Mouse (Mus musculus) R1 (cell line): ENCODE data around the gene Ccdc24.

Source experiments
- DNase-seq: peaks from one replicate; pipeline ENCODE4 v3.0.0-alpha.2; 2018; ENCODE audit warnings: low read depth, low spot score

The Ccdc24 gene

DNA sequence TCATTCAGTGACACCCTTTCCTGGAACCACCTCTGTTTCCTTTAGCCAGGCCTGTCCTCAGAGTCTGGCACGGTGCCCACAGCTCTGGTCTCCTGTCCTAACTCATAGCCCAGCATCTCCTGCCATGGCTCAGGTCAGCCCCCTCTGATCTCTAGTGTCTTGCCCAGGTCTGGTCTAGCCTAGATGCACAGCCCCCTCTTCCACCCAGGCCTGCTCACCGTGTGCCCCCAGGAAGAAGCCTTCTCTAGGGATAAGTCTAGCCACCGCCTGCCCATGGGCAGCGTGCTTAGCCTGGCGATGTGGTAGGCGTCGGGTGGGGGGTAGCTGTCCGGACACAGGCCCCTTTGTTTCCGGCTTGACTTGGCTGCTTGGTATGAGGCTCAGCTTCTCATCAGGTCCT is 17.2 kb downstream of the Ccdc24 start:
- DNase-seq, result no peak

DNA sequence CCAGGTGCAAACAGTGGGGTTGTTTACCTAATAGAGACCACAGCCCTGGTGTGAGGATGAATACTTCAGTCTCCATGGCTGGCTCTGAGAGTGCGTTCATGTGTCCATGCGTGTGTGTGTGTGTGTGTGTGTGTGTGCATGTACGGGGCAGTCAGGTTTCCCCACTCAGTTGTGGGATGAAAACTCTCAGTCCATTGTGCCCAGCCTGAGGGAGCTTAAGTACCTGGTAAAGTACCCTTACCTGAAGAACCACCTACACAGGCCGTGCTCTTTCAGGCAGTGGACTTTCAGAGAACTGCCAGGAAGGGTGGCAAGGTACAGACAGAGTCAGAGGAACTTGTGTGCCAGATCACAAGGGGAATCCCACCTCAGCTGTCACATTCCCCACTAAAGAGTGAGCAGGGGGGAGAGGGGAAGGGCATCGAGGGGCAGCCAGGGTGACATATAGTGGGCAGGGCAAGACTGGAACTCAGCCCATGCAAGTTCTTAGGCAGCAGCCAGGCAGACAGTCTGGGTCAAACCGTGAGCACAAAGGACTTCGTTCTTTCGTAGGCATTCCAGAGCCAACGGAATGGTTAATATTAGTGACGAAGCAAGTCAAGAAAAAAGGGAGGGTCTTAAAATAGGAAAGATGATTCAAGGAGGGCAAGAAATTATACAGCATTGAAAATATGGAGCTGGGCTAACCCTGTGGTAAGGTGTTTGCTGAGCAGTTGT is 20.0 kb downstream of the Ccdc24 start:
- no peak for DNase-seq

DNA sequence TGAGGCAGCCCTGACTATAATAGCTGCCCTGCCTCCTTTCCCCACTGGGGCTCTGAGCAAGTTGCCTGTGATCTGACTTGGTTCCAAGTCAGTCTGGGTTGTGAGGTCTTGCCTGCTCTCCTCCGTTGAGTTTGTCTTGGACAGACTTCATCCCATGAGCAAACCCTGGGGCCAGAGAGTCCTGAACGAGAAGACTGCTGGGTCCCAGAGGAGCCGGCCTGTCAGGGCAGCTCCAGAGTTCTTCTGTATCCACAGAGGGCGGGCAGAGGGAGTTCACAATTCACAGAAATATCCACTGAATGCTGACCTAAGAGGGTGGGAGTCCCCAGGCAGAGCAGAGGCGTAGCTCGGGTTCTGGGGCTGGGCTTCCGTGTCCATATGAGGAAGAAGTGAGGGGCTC is 21.5 kb downstream of the Ccdc24 start:
- DNase-seq, result no peak

DNA sequence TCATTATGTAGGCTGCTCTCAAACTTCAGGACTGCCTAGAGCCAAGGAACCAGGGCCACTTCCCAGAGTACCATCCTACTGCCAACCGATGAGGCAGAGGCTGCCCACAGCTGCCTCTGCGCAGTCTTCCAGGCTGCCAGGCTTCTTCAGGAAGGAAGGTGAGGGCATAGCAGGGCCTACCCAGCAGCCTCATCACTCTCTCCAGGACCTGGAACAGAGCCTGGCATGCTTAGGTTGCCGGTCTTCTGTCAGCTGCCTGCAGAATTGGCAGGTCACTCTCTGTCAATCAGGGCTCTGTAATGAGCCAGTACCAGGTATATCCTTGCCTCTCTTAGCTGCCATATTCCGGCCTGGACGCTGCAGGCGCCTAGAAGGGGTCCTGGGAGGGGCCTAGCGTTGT is 22.2 kb downstream of the Ccdc24 start:
- no peak for DNase-seq

DNA sequence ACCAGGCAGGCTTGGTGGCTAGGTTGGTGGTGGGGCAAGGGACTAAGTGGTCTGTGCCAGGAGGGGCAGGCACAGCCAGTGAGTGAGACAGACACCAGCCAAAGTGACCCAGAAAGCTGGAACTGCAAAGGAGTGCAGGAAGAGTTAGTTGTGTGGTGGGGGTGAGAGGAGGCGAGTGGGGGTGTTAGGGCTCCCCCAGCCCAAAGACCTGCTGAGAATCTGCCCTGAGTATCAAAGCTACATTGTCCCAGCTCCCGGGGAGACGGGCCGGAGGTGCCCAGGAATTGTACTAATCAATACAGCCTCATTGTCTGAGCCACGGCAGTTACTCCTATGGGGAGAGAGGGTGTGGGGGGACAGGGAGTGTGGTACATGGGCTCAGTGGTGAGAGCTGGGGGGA is 22.9 kb downstream of the Ccdc24 start:
- DNase-seq, result no peak

DNA sequence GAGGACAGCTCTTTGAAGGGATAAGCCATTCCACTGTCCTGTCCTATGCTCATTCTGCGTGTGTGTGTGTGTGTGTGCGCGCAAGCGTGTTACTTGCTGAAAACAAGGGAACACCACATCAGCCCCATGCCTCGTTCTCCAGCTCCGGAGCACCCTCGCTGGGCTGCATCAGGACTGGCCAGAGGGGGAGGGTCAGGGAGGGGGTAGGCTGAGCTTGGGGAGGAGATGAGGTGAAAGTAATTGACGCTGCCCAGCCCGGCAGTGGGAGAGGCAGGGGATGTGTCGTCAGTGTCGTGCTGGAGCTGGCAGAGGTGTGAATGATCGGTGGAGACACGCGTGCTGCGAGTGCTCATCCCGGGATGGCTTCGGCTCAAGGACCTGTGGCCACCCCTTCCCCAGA is 23.3 kb downstream of the Ccdc24 start:
- DNase-seq, result no peak

DNA sequence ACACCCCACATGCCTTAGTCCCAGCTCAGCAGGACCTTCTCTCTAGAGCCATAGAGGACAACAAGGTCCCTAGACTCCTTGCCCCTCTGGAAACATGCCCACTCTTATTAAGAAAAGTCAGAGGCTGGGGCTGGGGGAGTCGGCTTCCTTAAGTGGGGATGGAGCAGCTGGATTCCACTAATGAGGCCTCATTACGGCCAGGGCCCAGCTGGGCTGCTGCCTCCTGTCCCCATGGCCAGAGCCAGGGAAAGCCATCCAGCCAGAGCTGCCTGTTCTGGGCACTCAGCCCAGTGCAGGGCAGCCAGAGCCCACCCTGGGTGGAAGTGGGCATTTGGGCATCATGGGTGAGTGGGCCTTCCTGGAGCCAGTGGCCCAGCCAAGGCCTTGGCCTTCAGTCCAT is 25.3 kb downstream of the Ccdc24 start:
- no peak for DNase-seq

DNA sequence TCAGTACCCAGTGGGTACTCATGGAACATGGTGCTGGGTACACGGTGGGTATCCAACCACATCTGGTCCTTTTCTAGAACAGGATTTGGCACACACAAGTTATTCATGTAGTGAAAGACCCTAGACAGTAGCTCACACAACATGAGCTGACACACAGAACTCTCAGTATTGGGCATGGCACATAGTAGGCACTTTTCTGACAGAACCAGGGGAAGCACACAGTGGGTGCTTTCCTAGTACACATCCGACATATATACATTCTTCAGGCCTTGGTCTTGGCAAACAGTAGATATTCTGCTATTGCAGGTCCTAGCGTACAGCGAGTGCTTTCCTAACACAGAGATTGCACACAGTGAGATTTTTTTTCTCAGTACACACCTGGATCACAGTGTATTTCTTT is 26.1 kb downstream of the Ccdc24 start:
- DNase-seq, result no peak

DNA sequence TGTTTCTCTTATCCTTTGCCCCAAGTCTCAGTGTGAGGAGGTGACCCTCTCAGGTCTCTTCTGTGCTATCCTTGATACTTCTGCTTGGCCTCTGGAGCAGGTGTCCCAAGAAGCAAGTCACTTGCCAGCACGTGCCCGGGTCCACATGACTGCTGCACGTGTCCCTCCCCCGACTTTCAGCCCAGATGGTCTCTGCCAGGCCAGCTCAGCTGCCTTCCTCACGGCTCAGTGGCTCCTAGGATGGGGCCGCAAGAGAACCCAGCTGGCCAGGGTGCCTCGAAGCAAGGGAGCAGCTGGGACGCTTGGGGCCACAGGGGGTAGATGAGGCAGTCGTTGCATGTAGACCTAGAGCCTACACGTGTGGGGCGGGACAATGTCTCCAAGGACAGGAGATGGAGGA is 27.0 kb downstream of the Ccdc24 start:
- no peak for DNase-seq

DNA sequence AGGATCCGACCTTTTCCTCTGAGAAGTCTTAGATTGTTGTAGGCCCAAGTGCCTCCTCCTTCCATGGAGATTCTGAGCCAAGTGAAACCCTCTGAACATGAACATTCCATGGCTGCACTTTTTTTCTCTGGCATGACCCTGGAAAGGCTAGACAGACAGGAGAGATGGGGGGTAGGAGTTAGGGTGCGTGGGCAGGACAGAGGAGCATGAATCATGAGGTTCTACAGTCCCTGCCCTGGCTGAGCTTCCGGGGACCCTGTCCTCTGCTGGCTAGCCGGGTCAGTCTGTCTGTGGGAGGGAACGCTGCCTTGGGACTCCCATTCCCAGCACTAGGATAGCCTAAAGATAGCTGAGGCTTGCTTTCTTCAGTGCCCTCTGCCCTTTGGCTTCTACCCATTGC is 27.9 kb downstream of the Ccdc24 start:
- DNase-seq, result no peak

DNA sequence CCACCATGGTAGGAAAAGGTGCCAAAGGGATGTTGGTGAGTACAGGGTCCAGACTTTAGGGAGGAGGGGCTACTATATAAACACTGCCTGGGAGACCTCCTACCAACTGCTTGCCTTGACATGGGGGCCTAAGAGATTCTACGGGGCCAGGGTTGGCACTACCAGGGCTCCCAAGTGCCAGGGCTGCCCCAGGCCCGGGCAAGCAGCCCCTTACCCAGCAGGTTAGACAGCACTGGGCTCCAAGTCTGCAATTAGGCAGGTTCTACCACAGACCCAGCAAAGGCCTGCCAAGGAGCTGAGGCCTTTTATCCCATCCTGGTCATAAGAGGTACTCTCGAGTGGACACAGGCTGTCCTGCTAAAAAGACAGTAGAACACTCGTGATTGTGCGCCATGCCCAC is 29.3 kb downstream of the Ccdc24 start:
- no peak for DNase-seq

DNA sequence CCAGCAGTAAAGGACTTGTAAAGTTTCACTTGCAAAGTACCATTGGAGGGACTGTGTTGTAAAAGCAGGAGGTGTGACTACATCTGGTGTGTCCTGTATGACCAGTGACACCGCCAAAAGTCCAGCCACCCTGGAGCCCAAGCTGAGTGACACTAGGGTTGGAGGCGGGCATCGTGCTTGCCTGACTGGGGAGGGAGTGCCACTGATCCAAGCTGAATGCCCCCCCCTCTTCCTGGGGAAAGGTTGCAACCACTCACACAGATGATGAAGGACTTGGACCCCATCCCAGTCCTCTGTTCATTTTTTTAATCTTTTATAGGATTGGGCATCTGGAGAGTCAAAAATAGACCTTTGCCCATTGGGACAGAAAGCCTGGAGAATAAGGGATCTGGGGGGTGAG is 30.8 kb downstream of the Ccdc24 start:
- no peak for DNase-seq

DNA sequence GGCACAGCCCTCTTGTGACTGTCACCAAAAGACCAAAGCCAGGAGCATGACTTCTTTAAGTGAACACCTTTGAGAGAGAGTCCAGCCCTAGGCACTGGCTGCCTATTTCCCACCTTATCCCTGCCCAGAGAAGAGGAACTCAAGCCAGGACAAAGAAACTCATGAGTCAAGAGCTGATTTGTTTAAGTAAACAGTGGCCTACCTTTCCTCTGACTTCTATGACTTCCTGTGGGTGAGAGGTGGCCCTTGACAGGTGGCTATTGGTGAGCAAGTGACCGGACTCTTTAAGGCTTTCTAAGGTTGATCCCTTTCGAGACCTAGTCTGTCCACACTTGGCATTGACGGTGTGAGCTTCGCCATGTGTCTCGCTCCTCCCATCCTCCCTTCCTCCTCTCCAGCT is 31.5 kb downstream of the Ccdc24 start:
- no peak for DNase-seq

DNA sequence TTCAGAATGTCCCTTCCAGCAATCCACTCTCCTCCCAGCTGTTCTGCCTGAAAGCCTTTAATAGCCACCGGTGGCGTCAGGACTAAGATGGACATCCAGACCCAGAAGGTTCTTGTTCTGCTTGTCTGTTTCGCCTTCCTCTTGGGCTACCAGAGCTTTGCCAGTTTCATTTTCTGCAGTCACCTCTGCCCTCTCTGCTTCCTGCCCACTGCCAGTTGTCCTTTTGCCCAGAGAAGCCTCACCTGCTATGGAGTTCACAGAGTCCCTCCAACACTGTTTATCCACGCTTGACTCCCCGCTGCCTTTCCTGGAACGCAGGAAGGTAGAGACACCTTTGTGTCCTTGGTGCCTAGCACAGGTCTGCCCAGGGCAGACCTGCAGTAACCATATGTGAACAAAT is 33.0 kb downstream of the Ccdc24 start:
- DNase-seq, result no peak

DNA sequence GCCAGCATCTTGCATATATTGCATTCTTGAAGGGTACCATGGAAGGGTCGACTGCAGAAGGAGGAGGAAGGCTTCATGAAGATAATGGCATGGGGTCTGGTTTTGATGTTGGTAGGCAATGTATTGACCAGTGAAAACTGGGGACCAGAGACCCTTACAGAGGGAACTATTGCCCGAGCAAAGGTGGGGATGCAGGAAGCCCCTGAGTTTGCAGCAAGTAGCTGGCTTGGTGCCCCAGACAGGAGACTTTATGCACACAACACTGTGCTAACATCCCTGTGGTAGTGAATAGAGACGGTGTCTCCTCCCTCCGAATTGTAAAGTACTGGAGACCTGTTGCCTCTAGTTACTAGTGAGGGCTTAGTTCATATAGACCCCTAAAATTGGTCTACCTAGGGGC is 35.1 kb downstream of the Ccdc24 start:
- no peak for DNase-seq

DNA sequence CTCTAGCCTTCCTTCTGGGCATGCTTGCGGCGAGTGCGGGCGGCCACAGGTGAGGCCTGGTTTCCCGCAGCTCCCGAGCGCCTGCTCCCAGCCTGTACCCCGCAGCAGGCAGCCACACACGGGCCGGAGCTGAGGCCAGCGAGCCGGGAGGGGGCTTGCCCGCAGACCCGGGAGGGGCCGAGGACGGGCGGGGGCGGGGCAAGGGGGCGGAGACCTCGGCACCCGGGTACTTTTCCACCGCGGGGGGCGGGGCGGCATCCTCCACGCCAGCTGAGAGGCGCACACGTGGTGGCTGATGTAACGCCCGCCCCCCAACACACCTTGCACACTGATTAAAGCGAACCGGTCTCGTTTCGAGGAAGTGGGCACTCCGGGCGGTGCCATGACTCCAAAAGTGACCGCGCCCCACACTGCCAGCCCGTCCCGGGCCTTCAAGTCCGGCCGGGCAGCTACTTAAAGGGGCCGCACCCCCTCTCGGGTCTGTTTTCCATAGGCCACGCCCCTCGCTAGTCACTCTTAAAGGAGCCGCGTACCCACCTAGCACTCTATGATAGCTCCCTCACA is 36.1 kb downstream of the Ccdc24 start:
- peak; percentile 94 for DNase-seq

DNA sequence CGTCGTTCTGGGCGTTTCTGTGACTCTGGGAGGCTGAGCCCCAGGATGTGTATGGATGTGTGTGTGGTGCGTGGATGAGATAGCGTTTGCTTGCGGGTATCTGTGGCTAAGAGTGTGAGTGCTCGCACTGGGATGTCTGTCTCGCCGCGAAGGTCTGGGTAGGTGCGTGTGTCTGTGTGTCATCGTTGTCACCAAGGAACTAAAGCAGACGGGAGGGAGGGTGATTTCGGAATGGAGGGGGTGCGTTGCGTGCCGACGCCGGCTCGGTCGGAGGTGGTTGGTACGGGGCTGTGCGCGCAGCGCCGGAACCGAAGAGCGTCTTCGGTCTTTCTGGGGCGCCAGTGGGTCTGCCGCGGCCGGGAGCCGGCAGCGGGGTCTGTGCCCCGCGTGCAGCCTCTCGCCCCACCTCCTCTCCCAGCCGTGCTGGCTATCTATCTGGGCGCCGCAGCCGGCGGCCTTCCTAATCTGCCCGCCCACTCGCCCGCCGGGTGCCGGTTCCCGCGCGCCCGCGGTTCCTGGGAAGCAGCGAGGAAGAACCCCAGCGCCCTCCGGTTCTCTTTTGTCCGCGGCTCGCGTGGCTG is 36.7 kb downstream of the Ccdc24 start:
- peak; percentile 62 for DNase-seq

DNA sequence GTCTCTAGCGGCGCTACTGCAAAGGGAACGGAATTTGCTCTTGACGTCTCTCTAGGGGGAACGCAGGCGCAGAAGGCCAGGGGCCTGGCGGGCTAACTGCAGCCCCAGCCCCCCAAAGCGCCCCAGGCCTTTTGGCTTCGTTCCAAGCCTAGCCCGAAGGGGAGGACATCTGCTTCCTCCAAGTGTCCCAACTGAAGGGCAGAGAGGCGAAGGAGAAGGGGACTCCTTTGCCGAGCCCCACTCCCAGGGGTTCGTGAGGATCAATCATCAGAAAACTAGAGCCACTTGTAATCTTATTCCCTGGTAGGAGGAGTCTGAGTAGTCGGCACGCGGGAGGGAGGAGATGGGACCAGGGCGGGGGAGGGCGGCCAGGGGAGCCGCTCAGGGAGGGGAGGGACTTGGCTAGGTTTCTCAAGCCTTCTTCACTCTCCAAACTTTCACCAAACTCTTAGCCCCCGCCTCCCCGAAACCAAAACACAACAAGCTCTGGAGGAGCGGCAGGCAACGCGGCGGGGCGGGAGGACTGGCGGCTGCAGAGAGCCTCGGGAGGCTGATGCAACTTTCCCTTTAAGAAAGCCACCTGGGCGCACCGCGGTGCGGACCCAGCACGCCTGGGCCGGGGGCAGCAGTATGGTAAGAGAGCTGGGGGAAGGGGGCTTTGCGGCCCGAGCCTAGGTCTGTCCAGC is 37.4 kb downstream of the Ccdc24 start:
- DNase-seq, result peak; percentile 91

DNA sequence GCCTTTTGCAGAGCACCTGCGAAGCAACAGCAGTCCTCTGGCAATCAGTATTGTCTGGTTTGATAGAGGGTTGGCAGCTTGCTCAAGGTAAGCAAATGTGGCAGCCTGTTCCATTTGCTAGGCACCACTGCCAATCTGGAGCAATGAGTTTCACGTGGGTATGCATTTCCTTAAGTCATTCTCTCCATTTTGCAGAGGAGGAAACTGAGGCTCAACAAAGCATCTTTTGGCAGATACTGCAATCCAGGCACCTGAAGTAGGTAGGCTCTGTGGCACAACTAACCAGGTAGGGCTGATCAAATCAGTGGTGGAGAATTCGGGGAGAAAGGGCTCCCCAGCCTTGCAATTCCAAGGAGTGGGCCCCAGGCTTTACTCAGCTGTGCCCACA is 37.9 kb downstream of the Ccdc24 start, which contains the start of gene Slc6a9:
Slc6a9 (plus strand) TSS at position 50 of the 388 bp plus-strand sequence.
- DNase-seq, result no peak

DNA sequence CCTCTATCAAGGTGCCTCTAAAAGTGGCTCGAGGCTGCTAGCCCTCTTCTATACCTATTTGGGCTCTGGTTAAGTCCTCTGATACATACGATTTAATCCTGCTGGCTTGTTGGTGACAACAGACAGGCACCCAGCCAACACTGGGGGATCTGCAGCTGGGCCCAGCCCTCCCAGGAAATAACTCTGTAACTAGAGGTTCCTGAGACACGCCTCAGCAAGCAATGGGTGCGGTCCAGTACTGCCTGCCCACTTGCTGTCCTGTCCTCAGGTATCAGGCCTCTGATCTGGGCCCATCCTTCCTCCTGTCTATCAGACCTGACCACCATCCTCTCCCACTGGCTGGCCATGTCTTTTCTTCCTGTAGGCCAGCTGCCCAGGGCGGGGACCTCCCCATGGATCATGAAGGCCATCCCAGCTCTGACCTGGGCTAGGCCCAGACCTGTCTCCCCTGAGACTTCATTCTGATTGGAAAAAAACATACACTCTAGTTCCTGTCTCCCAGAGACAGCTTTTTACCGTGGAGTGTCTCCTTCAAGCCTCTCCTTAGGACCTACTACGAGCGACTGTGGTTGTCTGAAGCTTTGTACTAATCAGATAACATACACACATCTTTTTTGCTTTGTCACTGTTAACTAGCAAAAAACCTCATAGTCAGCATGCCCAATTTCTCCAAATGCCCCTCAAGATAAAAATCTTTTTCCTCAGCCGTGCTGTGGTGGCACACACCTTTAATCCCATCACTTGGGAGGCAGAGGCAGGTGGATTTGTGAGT is 40.3 kb downstream of the Ccdc24 start:
- DNase-seq, result no peak

DNA sequence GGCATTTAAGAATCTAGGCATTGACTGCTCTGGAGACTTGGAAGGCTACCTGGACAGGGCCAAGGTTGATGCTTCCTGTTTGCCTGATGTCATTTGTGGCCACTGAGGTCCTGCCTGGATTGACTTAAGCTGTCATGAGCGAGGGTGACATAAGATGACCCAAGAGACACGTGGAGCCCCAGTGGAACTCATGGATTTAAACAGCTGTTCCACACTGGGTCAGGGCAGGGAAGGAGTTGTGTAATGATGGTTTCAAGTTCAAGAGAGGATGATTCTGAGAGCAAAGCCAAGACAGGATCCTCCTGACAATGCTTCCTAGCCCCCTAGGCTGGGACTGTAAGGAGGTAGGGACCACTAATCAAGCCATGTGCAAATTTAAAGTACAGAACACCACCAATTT is 40.9 kb downstream of the Ccdc24 start:
- DNase-seq, result no peak

DNA sequence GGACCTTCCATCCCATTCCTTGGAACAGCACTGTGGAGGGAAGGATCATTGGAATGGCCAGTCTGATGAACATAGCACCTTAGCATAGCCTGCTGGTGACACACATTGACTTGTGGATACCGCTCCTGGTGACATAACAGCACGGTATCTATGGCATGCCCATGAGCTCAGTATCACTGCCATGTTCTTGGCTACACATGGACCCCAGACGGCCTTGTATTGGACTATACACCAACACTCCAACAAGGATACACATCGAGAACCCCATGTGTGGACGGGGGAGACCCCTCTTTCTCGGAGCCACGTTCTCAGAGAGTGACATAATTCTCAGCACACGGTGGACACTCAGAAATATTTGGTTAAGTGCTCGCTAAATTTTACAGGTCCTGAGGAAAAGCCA is 41.6 kb downstream of the Ccdc24 start:
- DNase-seq, result no peak
